Mouse (Mus musculus) left cerebral cortex, postnatal 10 days (tissue): ENCODE data around the gene Zmiz1. TPM values are rescaled to one million over a fixed set of nuclear protein-coding genes. Genes with fewer than 3 reads are reported as not detected.
A peak's percentile ranks its signal among the peaks of the same experiment; 100 is the strongest.

Experiments
- DNase-seq, 2 experiments: peaks; one replicate each; pipeline ENCODE4 v3.0.0; 2021 to 2022; ENCODE audit warnings: low spot score in 2 of 2, mixed read lengths in 1 of 2; ENCODE audit errors: extremely low spot score in 1 of 2
- intact Hi-C: fragments of 180-260 bp; cut with DNase I; formaldehyde crosslinking; loops from one replicate; pipeline ENCODE4 v1.15.1; 2025
- total RNA-seq, 2 experiments: library from RNA; stranded (reverse); gene quantifications; 2 replicates each; pipeline ENCODE4 v1.2.3; 2021

Gene Zmiz1
- total RNA-seq, 2 experiments from 2014 or later: 105 to 106 TPM

DNA sequence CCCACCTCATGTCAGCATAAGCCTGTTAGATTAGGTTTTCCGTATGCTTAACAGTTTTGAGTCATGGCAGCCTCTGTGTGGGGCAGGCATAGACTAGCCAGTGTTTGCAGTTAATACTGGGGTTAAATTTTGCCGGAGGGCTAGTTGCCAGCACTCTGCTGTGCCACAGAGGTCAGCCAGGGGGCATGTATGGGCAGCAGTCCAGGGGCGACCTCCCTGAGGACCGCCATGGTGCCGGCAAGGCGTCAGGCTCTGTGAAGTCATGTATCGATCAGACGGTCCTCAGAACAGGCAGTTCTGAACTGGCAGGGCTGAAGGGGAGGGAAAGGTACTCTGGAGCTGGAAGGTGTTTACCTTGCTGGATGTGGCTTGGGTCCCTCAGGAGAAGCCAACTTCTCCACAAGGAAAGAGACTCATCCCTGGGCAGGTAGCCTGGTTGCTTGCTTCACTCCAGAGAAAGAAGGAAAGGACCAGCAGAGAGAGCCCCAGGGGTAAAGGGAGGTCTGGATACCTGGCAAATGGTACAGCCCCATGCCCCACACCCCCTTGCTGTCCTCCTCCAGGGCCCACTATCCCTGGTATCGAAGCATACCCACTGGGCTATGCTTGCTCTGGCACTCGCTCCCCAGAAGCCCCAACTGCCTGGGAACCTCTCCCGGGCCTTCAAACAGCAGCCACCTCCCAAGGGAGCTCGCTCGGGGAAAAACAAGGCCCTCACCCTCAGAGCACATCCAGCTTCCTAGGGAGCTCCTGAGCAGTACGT, 151.6 kb downstream of the Zmiz1 start:
- DNase-seq: peak in 1 of 2 experiments; percentile 57
- intact Hi-C loops: no loop called here

DNA sequence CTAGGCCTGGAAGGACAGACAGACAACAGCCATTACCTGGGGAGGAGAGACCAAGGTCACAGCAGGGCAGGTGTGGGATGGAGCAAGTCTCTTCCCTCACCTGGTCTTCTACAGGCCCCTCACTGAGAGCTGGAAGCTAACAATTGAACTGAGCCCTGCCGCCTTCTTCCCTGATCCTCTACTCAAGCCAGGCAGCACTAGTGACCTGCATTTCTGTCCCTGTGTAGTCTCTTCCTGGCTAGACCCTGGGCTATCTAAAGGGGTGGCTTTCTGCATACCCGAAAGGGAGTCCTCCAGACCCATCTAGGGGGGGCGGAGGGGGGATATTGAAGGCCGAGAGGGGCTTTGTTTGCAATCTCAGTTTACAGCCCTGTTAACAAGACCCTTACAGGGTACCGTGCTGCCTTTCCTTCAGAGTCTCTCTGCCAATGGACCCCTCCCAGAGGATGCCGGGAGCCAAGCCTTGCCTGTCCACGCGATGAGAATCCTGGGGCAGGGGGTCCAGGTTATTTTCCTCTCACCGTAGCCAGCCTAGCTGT, 152.2 kb downstream of the Zmiz1 start:
- intact Hi-C loops: no loop called here

GRCm38 (mm10) chr14:25611815-25612698, 153.1 kb downstream of the Zmiz1 start:
- intact Hi-C loops: no loop called here
- DNase-seq: peak in 1 of 2 experiments; percentile 48

More for the DNA sequence above, 152.2 kb downstream of the Zmiz1 start:
- no peak for DNase-seq

DNA sequence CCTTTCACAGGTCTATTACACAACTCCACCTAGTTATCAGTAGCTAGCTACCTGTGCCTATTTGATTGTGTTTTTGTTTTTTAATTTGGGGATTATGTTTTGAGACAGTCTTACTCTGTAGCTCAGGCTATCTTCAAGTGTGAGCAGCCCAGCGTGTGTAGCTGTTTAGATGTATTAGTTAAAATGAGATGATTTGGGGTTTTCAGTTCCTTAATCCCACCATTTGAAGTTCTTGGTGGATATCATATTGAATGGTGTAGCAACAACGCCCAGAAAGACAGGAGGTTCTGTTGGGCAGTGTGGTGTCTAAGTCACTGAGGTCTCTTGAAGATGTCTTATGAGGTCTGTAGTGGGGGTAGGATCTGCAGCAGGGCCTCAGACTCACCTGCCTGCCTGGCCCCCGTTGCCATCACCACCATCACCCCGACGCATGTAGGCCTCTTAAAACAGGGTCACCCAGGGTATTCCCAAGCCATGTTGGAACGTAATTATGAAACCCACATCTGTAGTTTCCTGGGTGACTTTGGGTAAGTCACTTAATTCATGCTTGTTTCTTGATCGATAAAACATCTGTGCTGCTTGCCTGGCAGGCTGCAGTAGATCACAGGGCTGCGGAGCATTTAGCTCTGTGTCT, 155.1 kb downstream of the Zmiz1 start:
- no peak for DNase-seq
- intact Hi-C loops: no loop called here

- intact Hi-C loops: no loop called here
- DNase-seq: peak in 1 of 2 experiments; percentile 46
Observed at GRCm38 (mm10) chr14:25614684-25615083, 155.7 kb downstream of the Zmiz1 start.

DNA sequence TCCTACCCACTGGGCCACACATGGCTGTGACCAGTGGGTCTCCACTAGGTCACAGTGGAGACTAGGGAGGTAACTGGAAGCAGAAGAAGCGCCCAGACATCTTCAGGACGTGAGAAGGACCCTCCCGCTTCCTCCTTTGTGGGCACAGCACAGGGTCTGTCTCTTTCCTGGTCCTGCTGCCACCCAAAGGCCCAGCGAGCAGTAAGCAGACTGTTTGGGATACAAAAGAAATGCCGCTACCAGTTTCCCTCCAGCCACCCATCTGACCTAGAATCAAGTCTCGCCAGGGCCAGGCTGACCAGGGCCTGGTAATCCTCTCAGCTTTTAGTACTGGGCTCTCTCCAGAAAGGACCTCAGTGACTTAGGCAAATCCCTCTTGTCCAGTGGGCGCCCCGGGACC, 156.6 kb downstream of the Zmiz1 start:
- no peak for DNase-seq
- intact Hi-C loops: no loop called here

DNA sequence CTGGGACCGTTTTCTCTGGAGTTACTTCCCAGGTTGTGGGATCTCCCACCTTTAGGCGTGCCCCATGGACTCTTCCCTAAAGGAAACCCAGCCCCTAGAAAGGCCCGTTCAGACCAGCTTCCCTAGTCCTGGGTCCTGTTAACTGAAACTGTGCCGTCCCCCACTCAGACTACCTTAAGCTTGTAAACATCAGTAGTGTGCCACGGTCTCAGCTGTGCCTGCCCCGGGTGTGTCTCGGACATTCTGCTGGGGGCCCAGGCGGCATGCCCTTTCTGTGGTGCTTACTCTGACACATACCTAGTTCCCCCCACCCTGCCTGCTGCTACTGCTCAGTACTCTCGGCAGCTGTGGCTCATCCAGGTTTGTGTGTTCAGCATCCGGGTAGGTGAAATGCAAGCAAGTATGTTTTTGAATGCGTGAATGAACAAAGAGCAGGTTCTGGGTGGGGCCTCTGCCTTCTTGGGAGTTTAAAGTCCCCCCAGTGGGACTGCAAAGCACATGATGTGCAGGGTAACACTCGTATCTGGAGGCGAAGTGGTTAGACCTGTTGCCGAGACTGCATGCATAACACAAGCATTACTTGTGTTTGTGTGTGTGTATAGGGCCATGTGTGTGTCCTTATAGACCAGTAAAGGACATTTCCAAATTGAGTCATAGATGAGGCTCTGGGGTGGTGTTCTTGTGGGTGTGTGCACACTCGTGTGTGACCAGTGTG, 157.2 kb downstream of the Zmiz1 start:
- no peak for DNase-seq
- intact Hi-C loops: no loop called here

DNA sequence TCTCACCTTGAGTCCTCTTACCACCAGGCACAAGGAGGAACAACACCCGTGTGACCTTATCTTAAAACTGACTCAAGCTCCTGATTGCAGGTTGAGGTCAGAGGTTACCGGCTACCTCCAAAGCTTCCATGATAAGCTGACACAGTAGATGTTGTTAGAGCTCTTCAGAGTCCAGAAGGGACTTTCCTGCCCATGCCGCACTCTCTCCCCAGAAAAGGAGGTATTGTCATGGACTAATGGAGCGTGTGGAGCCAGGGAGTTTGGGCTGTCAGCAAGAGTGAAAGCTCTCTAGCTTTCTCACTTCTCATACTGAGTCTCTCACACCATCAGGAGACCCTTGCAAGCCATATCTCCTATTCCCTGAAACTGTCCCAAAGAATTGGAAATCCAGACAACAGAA, 158.3 kb downstream of the Zmiz1 start:
- intact Hi-C loops: no loop called here
- DNase-seq: no peak

GRCm38 (mm10) chr14:25619066-25619762, 160.2 kb downstream of the Zmiz1 start:
- DNase-seq: no peak
- intact Hi-C loops: no loop called here

DNA sequence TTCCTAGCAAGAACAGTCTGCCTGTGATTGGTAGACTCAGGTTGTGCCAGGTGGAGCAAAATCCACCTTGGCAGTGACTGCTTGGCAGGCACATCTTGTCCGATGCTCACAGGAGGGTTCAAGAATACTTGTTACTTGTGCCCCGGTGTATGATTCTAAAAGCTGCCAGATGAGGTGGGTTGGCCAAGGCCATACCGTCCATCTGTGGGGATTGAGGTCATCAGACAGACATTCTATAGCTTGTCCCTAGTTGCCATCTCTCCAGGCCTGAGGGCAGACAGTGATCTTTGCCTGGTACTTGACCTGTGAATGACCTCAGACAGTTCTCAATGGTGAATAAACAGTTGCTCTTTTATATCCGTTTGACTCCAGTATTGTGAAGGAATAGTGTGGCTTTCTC, 161.8 kb downstream of the Zmiz1 start:
- intact Hi-C loops: no loop called here
- no peak for DNase-seq

DNA sequence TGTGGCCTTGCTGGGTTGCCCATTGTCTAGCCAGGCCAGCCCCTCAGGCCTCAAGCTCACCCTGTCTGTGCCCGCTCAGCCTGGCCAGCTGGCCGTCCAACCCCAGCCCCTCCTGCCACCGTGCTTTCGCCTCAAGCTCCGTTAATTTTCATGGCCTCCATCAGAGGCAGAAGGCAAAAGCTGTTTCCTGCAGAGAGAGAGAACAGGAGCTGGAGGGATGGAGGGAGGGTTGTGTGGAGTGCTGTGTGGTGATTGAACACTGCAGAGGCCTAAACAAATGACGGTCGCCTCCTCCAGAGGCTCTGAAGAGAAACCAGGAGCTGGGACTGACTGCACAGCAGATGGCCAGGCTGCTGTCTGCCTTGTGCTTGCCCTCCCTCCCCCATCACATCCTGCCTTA, 164.7 kb downstream of the Zmiz1 start:
- DNase-seq: peak in 1 of 2 experiments; percentile 28
- intact Hi-C loops: no loop called here

DNA sequence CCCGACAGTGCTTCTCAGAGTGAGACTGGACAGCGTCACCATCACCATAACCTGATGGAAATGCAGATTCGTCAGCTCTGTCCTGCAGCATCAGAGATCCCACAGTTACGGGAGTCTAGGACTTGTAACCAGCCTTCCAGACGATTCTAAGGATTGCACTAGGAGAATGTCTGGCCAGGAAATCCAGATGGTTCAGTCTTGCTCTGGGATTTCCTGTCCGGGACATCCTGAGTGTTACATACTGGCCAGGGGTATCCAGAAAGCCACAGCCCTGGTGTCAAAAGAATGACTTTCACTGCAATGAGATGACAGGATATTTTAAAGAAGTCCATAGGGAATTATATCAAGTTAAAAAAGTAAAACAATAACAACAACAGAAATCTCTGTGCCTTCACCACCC, 165.7 kb downstream of the Zmiz1 start:
- intact Hi-C loops: no loop called here

DNA sequence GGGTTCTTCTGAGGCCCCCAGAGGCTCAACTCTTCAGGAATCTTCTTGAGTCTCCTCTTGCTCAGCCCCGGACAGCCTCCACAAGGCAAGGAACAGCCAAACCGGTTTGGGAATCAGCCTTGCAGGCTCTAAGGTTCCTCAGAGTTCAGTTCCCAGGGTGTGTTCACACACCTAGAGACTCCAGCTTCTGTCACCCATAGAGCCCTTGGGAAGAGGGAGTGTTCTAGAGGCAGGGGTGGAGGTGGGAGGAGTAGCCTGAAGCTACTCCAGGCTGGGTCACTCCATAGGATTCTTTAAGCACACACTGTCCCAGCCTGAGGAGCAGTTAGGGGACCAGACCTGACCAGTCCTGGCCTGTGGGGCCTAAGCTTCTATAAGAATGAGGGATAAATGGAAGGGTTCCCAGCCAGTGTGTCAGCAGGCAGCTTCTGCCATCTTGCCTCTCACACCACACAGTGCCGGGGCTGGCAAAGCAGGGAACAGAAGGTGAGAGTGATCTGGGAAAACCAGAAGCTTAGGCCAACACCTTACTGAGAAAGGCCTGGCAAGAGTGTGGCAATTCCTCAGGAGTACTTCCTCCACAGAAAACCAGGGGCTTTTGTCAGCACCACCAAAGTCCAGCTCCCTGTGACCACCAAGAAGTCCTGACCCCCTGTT, 168.7 kb downstream of the Zmiz1 start:
- intact Hi-C loops: no loop called here
- DNase-seq: no peak

More for the DNA sequence above, 165.7 kb downstream of the Zmiz1 start:
- DNase-seq: no peak

DNA sequence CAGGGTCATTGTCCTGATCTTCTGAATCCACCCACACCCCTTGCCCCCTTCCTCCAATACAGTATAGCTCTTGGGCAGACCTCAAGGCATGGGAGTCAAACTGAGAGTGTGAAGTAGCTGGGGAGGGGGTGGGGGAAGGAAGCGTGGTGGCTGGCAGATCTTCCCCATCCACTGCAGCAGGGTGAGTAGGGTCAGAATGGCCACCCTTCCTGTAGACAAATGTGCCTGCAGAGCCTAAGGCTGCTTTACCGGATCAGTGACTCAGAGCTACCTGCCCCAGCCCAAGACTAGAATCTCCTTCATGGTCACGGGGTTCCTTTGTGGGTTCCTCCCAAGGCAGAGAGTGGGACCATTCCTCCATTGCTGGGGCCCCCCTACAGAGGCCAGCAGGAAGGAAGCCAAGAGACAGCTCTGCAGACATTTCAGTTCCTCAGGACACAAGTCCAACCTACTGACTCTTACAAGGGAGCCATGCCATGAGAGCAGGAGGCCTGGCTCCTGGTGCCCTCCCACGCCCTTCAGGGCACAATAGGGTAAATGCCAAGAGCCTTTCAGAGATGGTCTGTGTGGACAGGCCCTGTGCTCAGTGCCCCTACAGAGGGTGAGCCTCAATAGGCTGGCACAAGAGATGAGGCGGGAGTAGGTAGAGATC, 169.6 kb downstream of the Zmiz1 start:
- DNase-seq: no peak
- intact Hi-C loops: no loop called here

- intact Hi-C loops: no loop called here
- no peak for DNase-seq
Observed at GRCm38 (mm10) chr14:25629866-25630606, 171.1 kb downstream of the Zmiz1 start.

- no peak for DNase-seq
- intact Hi-C loops: no loop called here
Observed at GRCm38 (mm10) chr14:25630647-25631409, 171.8 kb downstream of the Zmiz1 start.
